Mouse (Mus musculus): ENCODE measurements around the gene Hspg2.
"Not testable (repeated sequence)": the region's sequence is repeated elsewhere in the genome, so short reads cannot be mapped to it uniquely, and the experiment has no call there.

Gene Hspg2

DNA sequence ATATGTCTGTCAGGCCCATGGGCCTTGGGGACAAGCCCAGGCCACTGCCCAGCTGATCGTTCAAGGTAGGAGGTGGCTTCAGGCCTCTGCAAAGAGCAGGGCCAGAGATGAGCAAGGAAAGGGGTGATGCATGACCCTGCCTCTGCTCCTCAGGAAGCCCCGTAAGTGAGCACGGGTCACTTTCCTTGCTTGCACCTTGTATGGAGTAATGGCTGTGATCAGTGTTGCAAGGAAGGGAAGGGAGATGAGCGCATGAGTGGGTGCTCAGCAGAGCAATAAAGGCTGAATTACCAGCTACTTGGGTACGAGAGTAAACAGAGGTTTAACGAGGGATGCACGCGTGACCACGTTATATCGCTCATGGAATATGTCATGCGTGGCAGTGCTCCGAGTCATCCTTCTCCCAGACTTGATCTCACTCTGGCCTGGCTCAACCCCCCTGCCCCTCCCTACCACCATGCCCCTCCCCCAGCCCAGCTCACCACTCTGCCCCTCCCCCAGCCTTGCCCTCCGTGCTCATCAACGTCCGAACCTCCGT is 88.2 kb downstream of the Hspg2 start:
- no peak for DNase-seq (ENCODE audit: low read depth, low spot score)

- DNase-seq (ENCODE audit: low read depth, low spot score) = no peak
These were observed 101.3 kb downstream of the Hspg2 start for GRCm38 (mm10) chr4:137569873-137570272.

GRCm38 (mm10) chr4:137574469-137574868 is 105.9 kb downstream of the Hspg2 start, which contains the start of gene Ldlrad2:
Gene Ldlrad2, minus strand, starts transcription at chr4:137574569.
- DNase-seq (ENCODE audit: low read depth, low spot score) = no peak

DNA sequence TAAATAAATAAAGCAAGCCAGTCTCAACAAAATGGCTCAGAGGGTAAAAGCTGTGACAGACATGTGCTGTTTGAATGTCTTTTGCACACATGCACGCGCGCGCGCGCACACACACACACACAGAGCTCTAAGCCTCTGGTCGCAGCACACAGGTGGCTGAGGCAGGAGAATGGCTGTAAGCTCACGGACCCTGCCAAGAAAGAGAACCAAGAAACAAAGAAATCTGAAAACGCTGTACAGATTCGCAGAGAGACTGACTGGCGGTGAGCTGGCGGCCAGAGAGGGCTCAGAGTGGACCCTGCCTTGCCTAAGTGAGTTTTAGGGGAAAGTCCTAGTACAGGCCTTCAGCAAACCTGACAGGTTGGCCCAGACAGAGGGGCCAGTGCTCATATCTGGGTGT is 108.9 kb downstream of the Hspg2 start:
- DNase-seq (ENCODE audit: low read depth, low spot score) = no peak

- no peak for DNase-seq (ENCODE audit: low read depth, low spot score)
These were observed 109.7 kb downstream of the Hspg2 start for GRCm38 (mm10) chr4:137578181-137578845.

GRCm38 (mm10) chr4:137579789-137580188 is 111.2 kb downstream of the Hspg2 start:
- no peak for DNase-seq (ENCODE audit: low read depth, low spot score)

DNA sequence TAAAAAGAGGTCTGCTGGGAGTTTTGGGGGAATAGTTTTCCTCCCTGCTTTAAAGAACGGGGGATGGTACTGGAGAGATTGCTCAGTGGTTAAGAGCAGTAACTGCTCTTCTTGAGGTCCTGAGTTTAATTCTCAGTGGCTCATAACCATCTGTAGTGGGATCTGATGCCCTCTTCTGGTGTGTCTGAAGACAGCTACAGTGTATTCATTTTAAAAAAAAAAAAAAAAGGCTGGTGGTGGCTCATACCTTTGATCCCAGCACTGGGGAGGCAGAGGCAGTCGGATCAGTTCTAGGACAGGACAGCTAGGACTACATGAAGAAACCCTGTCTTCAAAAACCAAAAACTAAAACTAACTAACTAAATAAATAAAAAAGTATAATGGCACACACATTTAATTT is 111.7 kb downstream of the Hspg2 start:
- DNase-seq (ENCODE audit: low read depth, low spot score) = no peak

DNA sequence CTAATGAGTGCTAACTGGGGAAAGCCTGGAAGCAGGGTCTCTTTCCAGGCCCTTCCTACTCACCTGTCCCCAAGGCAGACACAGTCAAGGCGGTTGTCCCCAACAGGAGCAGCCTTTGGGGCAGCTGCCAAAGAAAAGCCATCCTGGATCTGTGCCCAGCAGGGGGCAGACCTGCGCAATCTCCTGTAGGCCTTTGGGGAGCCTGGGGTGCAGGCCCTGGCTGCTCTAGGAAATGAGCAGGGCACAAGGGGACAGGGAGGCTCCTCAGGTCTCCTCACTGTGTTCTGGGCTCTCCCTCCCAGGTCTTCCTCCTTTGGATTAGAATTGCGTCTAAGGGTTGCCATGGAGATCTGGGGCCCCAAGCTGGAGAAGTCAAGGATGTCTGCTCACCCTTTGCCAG is 113.2 kb downstream of the Hspg2 start:
- no peak for DNase-seq (ENCODE audit: low read depth, low spot score)

GRCm38 (mm10) chr4:137589095-137589494 is 120.5 kb downstream of the Hspg2 start:
- not testable (repeated sequence) for DNase-seq (ENCODE audit: low read depth, low spot score)

DNA sequence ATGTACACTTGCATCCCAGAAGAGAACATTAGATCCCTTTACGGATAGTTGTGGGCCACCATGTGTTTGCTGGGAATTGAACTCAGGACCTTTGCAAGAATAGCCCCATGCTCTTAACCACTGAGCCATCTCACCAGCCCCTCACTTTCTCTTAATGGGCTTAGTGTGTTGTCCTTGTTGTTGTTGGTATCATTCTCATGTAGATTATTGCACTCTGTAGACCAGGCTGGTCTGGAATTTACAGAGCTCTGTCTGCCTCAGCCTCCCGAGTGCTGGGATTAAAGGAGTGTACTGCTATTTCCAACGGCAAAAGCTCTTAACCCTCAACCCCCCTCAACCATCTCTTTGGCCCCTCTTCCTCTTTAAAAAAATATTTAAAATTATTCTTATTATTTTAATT is 121.0 kb downstream of the Hspg2 start:
- no peak for DNase-seq (ENCODE audit: low read depth, low spot score)

DNA sequence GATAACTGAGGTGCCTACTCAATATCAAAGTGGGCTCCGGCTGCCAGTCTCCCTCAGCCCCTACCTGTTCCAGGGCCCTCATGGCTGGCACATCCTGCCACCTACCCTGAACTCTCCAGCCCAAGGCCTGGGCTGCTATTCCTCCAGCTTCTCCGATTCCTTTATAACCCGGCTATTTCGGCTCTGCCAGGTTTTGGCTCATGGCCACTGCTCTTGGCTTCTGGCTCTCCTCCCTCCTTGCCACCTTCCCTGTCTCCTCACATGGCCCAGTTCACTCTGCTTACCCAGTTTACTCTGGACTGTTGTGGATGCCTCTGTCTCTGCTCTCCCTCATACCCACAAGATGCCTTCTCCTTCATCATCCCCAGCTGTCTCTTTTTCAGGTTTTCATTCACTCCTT is 122.4 kb downstream of the Hspg2 start:
- DNase-seq (ENCODE audit: low read depth, low spot score) = no peak

DNA sequence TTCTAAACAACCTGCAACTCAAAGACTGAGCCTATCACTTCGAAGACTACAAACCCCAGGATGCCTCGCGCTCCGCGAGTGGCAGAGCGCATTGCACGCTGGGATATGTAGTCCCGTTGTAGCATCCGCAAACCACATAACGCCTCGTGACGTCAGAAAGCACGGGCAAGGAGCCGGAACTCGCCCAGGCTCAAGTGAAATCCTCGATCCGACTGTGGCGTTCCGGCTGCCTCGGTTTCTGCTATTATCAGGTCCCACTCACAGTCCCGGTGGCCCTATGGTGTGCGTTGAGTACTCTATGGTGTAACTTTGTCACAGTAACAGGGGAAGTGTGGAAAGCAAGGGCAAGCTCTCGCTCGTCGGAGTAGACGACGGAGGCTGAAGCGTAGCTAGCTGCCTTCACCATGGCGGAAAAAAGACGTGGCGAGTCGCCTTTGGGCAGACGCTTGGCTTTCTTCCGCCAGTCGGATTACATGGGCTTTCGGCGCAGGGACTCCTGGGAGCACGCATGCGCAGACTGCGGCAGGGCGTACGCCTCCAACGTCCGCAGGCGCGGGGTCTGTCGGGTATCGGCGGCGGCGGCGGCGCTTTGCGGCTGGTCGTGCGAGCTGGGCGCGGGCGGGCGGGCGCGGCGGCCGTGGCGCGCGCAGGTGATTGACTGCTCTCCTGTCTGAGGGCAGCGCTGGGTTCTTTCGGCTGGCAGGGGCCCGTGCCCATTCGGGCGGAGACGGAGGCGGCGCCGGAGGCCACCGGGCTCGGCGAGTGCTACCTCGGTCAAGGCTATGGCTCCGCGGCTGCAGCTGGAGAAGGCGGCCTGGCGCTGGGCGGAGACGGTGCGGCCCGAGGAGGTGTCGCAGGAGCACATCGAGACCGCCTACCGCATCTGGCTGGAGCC is 125.3 kb downstream of the Hspg2 start, which contains the start of gene Usp48:
Gene Usp48, plus strand, starts transcription at position 155 of the 895 bp plus-strand sequence.
- DNase-seq (ENCODE audit: low read depth, low spot score) = peak; percentile 98

GRCm38 (mm10) chr4:137594496-137595270 is 126.1 kb downstream of the Hspg2 start:
- DNase-seq (ENCODE audit: low read depth, low spot score) = peak; percentile 14

DNA sequence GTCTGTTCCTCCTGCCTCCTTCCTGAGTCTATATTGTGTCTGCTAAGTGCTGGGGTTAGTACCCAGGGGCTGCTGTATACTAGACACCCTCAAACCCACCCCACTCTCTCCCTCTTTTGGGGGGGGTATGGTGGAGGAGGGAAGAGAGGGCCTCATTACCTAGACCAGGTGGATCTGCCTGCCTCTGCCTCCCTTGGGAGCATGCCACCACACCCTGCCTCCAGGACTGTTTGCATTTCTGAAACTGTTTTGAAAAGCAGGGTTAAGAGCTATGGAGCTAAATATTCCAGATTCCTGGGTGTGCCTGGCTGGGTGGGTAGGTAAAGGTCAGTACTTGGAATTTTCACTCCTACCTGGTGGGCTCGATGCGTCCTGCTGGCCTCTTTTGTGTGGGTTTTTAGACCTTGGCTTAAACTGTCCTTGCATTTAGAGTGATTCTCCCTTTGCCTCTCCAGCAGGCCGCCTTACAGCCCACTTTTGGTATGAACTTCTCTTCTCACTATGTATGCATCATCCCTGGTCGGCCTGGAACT is 128.6 kb downstream of the Hspg2 start:
- DNase-seq (ENCODE audit: low read depth, low spot score) = no peak

DNA sequence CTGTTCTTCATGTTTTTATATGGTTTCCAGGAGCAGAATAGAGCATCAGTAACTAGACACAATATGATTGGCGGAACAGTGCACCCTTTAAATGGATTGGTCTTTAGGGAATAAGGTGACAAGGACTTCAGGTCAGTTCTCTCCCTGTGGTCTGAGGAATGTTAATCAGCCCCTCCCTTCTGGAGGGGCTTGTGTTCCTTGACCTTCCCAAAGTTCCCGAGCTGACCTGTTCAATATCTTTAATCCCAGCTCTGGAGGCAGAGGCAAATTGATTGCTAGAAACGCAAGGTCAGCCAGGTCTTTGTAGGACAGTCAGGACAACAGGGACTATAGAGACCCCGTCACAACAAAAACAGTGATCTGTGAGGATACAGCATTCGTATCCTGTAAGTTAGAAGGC is 130.0 kb downstream of the Hspg2 start:
- DNase-seq (ENCODE audit: low read depth, low spot score) = no peak

DNA sequence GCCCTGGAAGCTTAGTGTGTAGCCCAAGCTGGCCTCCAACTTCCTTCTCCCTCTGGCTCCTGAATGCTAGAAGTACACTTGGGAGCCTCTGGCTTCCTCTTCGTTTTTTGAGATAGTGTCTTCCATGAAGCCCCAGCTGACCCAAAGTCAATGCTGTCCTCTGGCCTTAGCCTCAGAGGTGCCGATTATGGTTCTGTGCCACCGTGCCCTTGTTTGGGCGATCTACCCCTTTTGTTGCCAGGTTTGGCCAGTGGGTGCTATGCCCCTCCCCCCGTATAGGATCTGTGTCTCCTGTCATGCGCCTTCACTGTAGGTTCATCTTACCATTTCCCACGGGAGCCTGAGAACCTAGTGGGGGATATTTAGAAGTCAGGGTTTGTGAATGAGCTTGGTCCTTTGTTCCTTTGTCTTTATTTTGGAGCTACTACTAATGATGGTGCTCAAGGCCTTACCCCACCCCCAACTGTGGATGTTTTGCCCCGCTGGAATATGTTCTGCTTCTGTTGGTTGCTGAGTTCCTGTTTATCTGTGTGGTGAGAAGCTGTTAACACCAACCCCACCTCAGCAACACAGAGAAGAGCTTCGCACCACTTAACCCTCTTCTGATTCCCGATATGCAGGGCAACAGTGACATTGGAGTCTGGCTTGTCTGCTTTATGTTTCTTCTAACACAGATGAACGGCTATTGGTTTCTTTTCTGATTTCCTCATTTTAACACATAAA is 135.0 kb downstream of the Hspg2 start:
- no peak for DNase-seq (ENCODE audit: low read depth, low spot score)

DNA sequence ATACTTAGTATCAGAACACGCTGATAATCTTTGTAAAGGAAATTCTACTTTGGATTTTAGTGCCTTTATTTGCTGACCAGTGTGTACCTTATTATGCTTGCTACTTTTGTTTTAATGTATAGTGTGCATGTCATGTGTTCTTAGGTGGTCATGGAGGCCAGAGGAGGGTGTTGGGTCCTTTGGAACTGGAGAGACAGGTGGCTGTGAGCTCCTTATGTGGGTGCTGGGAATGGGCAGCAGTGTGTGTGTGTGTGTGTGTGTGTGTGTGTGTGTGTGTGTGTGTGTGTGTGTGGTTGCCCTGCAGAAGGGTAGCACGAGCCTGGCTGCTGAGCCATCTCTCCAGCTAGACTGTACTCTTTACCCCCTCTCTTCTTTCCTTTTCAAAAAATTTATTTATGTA is 138.5 kb downstream of the Hspg2 start:
- DNase-seq (ENCODE audit: low read depth, low spot score) = no peak

- DNase-seq (ENCODE audit: low read depth, low spot score) = no peak
These were observed 140.7 kb downstream of the Hspg2 start for GRCm38 (mm10) chr4:137609281-137609680.

DNA sequence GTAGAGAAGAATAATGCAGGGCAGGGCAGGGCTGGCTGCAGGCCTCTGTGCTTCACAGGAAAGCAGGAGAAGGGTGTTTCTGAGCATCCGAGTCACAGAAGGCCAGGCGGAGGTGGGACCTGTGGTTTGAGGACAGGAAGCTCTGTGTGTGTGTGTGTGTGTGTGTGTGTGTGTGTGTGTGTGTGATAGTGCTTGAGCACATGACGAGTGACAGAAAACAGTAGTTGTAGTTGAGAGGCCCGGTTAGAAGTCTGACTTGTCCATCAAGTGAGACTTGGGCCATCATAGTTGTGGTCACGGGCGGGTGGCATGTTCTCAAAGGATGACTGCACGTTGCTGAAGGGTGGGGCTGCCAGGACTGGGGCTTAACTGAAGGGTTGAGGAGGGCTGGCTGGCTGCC is 141.1 kb downstream of the Hspg2 start:
- DNase-seq (ENCODE audit: low read depth, low spot score) = no peak

- DNase-seq (ENCODE audit: low read depth, low spot score) = no peak
These were observed 141.7 kb downstream of the Hspg2 start for GRCm38 (mm10) chr4:137610256-137610655.

Data from brain, embryonic 18.5 days (tissue).